Mouse (Mus musculus): ENCODE data around the gene Sorcs1. TPM values are rescaled to one million over a fixed set of nuclear protein-coding genes. Genes with fewer than 3 reads are reported as not detected.

Sorcs1 gene
- polyA plus RNA-seq, 1 experiment = not detected

DNA sequence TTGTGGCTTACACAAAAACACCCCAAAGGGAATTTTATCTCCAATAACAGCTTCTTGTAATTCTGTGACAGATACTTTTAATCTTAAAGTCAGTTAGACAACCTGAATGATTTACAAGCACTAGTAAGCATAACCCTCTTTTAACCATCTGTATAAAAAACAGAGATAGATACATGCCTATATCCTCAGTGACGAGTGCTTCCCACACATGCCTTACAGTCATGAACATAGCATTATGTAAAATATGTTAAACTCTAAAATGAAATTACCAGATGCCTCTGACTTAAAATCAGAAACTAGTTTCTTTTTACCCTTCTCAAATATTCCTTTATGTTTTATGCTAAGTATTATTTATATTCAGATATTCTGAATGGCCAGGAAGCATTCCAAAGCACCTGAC lies 175.6 kb downstream of the Sorcs1 start:
- no peaks in the 10 kb centered on the region for H3K4me1 ChIP-seq (ENCODE audit: control insufficient read depth, insufficient read depth, low read length)
- H3K4me3 ChIP-seq (ENCODE audit: low read depth, low read length) = no peak overlapping the region
- no peaks in the 10 kb centered on the region for H3K27me3 ChIP-seq (ENCODE audit: control insufficient read depth, insufficient read depth, low read length, poor library complexity, severe bottlenecking)
- no peaks in the 10 kb centered on the region for H3K36me3 ChIP-seq (ENCODE audit: control insufficient read depth, insufficient read depth, low read length, poor library complexity, severe bottlenecking)
- no peak overlapping the region for H3K27ac ChIP-seq (ENCODE audit: insufficient read depth, low read length)
- H3K9ac ChIP-seq (ENCODE audit: low read depth, poor library complexity, severe bottlenecking) = no peak overlapping the region
- H3K9me3 ChIP-seq (replicated peaks; ENCODE audit: control insufficient read depth, insufficient read depth, low read length, poor library complexity, severe bottlenecking) = no peaks in the 10 kb centered on the region
- TF ChIP-seq CTCF (IDR thresholded peaks at IDR 0.05; ENCODE audit: low read depth, low read length) (no peak), POLR2A (IDR thresholded peaks at IDR 0.05; ENCODE audit: insufficient read depth, low read length) (no peak), EP300 (IDR thresholded peaks at IDR 0.05; ENCODE audit: insufficient read depth, low read depth, low read length) (no peak)

DNA sequence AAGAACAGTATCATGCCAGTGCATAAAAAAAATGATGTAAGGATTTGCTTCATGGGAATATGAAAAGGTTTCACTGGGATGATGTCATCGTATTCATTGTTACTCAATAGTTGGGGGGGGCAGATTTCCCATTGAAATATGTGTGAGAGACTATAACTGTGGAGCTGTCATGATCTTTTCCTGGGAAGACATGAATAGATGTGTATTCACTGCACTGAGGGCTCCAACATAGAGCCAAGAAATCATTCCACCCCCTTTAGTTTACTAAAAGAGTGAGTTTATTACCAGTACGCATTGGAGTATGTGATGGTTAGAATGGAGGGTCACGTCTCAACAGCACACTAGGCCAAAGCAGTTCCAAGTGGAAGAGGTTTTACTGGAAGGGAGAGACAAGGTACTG lies 187.3 kb downstream of the Sorcs1 start:
- H3K36me3 ChIP-seq (ENCODE audit: control insufficient read depth, insufficient read depth, low read length, poor library complexity, severe bottlenecking) = no peaks in the 10 kb centered on the region
- TF ChIP-seq EP300 (IDR thresholded peaks at IDR 0.05; ENCODE audit: insufficient read depth, low read depth, low read length) (no peak), CTCF (IDR thresholded peaks at IDR 0.05; ENCODE audit: low read depth, low read length) (no peak), POLR2A (IDR thresholded peaks at IDR 0.05; ENCODE audit: insufficient read depth, low read length) (no peak)
- no peak overlapping the region for H3K27ac ChIP-seq (ENCODE audit: insufficient read depth, low read length)
- H3K4me1 ChIP-seq (ENCODE audit: control insufficient read depth, insufficient read depth, low read length) = no peaks in the 10 kb centered on the region
- H3K27me3 ChIP-seq (ENCODE audit: control insufficient read depth, insufficient read depth, low read length, poor library complexity, severe bottlenecking) = no peaks in the 10 kb centered on the region
- H3K9me3 ChIP-seq (replicated peaks; ENCODE audit: control insufficient read depth, insufficient read depth, low read length, poor library complexity, severe bottlenecking) = no peaks in the 10 kb centered on the region
- no peak overlapping the region for H3K4me3 ChIP-seq (ENCODE audit: low read depth, low read length)
- H3K9ac ChIP-seq (ENCODE audit: low read depth, poor library complexity, severe bottlenecking) = no peak overlapping the region

DNA sequence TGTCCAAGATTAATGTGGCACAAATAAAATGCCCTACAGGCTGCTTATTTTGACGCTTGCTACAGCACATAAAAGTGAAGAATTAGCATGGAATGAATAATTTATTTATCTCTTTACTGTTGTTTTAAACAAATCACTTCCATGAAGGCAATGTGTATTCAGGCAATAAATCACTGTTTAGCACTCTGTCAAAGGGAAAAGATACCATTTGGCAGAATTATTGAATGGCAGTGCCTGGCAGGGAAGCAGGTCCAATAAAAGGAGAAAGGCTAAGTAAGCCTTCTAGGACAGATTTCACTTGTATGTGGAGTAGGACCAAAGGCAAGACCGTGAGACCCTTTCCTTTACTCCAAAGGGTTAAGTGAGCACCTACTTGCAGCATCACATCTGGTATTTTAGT lies 187.7 kb downstream of the Sorcs1 start:
- Histone ChIP-seq H3K4me3 (ENCODE audit: low read depth, low read length) (no peak overlapping the region), H3K9me3 (replicated peaks; ENCODE audit: control insufficient read depth, insufficient read depth, low read length, poor library complexity, severe bottlenecking) (no peaks in the 10 kb centered on the region), H3K36me3 (ENCODE audit: control insufficient read depth, insufficient read depth, low read length, poor library complexity, severe bottlenecking) (no peaks in the 10 kb centered on the region), H3K27ac (ENCODE audit: insufficient read depth, low read length) (no peak overlapping the region), H3K27me3 (ENCODE audit: control insufficient read depth, insufficient read depth, low read length, poor library complexity, severe bottlenecking) (no peaks in the 10 kb centered on the region), H3K9ac (ENCODE audit: low read depth, poor library complexity, severe bottlenecking) (no peak overlapping the region), H3K4me1 (ENCODE audit: control insufficient read depth, insufficient read depth, low read length) (no peaks in the 10 kb centered on the region)
- TF ChIP-seq EP300 (IDR thresholded peaks at IDR 0.05; ENCODE audit: insufficient read depth, low read depth, low read length) = no peak
- TF ChIP-seq POLR2A (IDR thresholded peaks at IDR 0.05; ENCODE audit: insufficient read depth, low read length) = no peak
- no peak for TF ChIP-seq CTCF (IDR thresholded peaks at IDR 0.05; ENCODE audit: low read depth, low read length)

DNA sequence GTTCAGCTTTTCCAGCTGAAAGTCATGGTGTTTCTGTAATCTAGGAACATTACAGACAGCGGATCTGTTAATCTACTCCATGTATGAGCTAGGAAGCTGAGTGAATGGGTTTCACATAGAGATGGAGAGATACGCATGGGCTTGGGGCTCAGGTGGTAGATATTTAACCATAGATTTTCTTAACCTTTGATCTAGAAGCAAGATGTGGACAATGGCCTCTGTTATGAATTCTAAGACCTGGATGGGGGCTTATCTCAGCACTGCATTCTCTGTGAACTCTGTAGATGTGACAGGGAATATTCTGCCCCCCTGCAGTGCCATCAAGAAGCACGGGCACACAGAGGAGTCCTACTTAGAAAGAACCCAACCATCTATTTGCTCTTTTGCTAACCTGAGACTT lies 188.7 kb downstream of the Sorcs1 start:
- H3K4me1 ChIP-seq (ENCODE audit: control insufficient read depth, insufficient read depth, low read length) = no peaks in the 10 kb centered on the region
- H3K27ac ChIP-seq (ENCODE audit: insufficient read depth, low read length) = no peak overlapping the region
- H3K9ac ChIP-seq (ENCODE audit: low read depth, poor library complexity, severe bottlenecking) = no peak overlapping the region
- H3K36me3 ChIP-seq (ENCODE audit: control insufficient read depth, insufficient read depth, low read length, poor library complexity, severe bottlenecking) = no peaks in the 10 kb centered on the region
- no peaks in the 10 kb centered on the region for H3K9me3 ChIP-seq (replicated peaks; ENCODE audit: control insufficient read depth, insufficient read depth, low read length, poor library complexity, severe bottlenecking)
- no peaks in the 10 kb centered on the region for H3K27me3 ChIP-seq (ENCODE audit: control insufficient read depth, insufficient read depth, low read length, poor library complexity, severe bottlenecking)
- TF ChIP-seq POLR2A (IDR thresholded peaks at IDR 0.05; ENCODE audit: insufficient read depth, low read length) (no peak), CTCF (IDR thresholded peaks at IDR 0.05; ENCODE audit: low read depth, low read length) (no peak), EP300 (IDR thresholded peaks at IDR 0.05; ENCODE audit: insufficient read depth, low read depth, low read length) (no peak)
- no peak overlapping the region for H3K4me3 ChIP-seq (ENCODE audit: low read depth, low read length)

DNA sequence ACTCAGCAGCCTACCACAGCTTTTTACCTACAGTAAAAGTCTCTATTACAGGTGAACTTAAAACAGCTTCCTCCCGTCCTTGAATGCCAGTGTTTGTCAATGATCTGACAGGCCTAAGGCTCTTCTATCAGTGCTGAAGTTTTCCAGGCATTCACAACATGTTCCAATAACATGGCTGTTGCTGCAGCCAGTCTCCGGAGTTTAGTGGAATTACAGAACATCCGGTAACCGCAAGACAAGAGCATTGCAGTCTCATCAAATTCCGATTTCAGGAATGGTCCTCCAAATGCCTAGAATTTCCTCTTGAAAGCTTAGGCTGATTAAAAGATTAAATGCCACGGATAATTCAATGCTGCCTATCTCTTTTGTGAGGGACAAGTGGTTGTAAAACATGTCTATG lies 190.0 kb downstream of the Sorcs1 start:
- no peaks in the 10 kb centered on the region for H3K4me1 ChIP-seq (ENCODE audit: control insufficient read depth, insufficient read depth, low read length)
- no peaks in the 10 kb centered on the region for H3K9me3 ChIP-seq (replicated peaks; ENCODE audit: control insufficient read depth, insufficient read depth, low read length, poor library complexity, severe bottlenecking)
- no peaks in the 10 kb centered on the region for H3K36me3 ChIP-seq (ENCODE audit: control insufficient read depth, insufficient read depth, low read length, poor library complexity, severe bottlenecking)
- H3K9ac ChIP-seq (ENCODE audit: low read depth, poor library complexity, severe bottlenecking) = no peak overlapping the region
- TF ChIP-seq POLR2A (IDR thresholded peaks at IDR 0.05; ENCODE audit: insufficient read depth, low read length) = no peak
- TF ChIP-seq CTCF (IDR thresholded peaks at IDR 0.05; ENCODE audit: low read depth, low read length) = no peak
- TF ChIP-seq EP300 (IDR thresholded peaks at IDR 0.05; ENCODE audit: insufficient read depth, low read depth, low read length) = no peak
- H3K4me3 ChIP-seq (ENCODE audit: low read depth, low read length) = no peak overlapping the region
- no peak overlapping the region for H3K27ac ChIP-seq (ENCODE audit: insufficient read depth, low read length)
- no peaks in the 10 kb centered on the region for H3K27me3 ChIP-seq (ENCODE audit: control insufficient read depth, insufficient read depth, low read length, poor library complexity, severe bottlenecking)

DNA sequence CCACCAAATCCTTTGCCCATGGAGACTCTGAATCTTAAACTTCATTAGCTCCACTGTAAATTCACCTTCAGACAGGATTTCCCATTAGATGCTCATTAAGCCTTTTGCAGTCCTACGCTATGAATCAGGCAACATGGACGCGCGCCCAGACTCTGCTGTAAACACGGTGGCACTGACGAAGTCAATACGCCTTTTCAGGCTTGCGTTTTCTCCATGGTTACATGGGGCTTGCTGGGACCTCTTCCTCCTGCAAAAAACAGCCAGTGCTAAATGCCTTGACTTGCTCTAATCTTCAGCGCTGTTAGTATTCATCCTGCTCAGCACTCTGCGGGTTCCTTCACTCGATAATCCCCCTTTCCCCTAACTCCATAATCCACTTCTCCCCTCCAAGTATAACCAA lies 190.7 kb downstream of the Sorcs1 start:
- no peaks in the 10 kb centered on the region for H3K36me3 ChIP-seq (ENCODE audit: control insufficient read depth, insufficient read depth, low read length, poor library complexity, severe bottlenecking)
- H3K27ac ChIP-seq (ENCODE audit: insufficient read depth, low read length) = no peak overlapping the region
- no peak overlapping the region for H3K9ac ChIP-seq (ENCODE audit: low read depth, poor library complexity, severe bottlenecking)
- H3K4me3 ChIP-seq (ENCODE audit: low read depth, low read length) = no peak overlapping the region
- no peaks in the 10 kb centered on the region for H3K27me3 ChIP-seq (ENCODE audit: control insufficient read depth, insufficient read depth, low read length, poor library complexity, severe bottlenecking)
- no peaks in the 10 kb centered on the region for H3K9me3 ChIP-seq (replicated peaks; ENCODE audit: control insufficient read depth, insufficient read depth, low read length, poor library complexity, severe bottlenecking)
- TF ChIP-seq CTCF (IDR thresholded peaks at IDR 0.05; ENCODE audit: low read depth, low read length) (no peak), POLR2A (IDR thresholded peaks at IDR 0.05; ENCODE audit: insufficient read depth, low read length) (no peak), EP300 (IDR thresholded peaks at IDR 0.05; ENCODE audit: insufficient read depth, low read depth, low read length) (no peak)
- no peaks in the 10 kb centered on the region for H3K4me1 ChIP-seq (ENCODE audit: control insufficient read depth, insufficient read depth, low read length)
